Mouse (Mus musculus) brain, embryonic 14.5 days (tissue): ENCODE data around the gene Msmo1.

Source experiments
- CTCF ChIP-seq: fragments of 200-500 bp; IDR thresholded peaks from 2 replicates; pipeline ENCODE4 v1.5.1; 2012; ENCODE audit warnings: inconsistent platforms, mild to moderate bottlenecking, moderate library complexity, borderline replicate concordance; ENCODE audit not compliant: insufficient read depth, insufficient read length; ENCODE audit errors: extremely low read depth
- POLR2A ChIP-seq: fragments of 200-500 bp; IDR thresholded peaks from 2 replicates; pipeline ENCODE4 v1.6.1; 2012; ENCODE audit warnings: mild to moderate bottlenecking, inconsistent platforms, borderline replicate concordance; ENCODE audit not compliant: poor library complexity, insufficient read depth, insufficient read length, severe bottlenecking; ENCODE audit errors: extremely low read depth

GRCm38 (mm10) chr8:64674951-64675585 lies 58.5 kb downstream of the Msmo1 start:
- TF ChIP-seq CTCF = no peak
- no peak for TF ChIP-seq POLR2A
